Mouse (Mus musculus): ENCODE results near the gene Simc1. TPM values are rescaled to one million over a fixed set of nuclear protein-coding genes. Genes with fewer than 3 reads are reported as not detected.

Gene Simc1
- polyA plus RNA-seq, 1 experiment from 2014 or later = 2.2 TPM

- Histone ChIP-seq H3K36me3 (ENCODE audit: control insufficient read depth, insufficient read depth) (peaks cover 29% of the 10 kb centered on the region), H3K27me3 (replicated peaks; ENCODE audit: control insufficient read depth, insufficient read depth, low read length) (no peaks in the 10 kb centered on the region), H3K9ac (ENCODE audit: low read depth, low read length) (peak overlapping the region; percentile 67), H3K4me3 (ENCODE audit: low read depth, low read length) (peak overlapping the region; percentile 73), H3K27ac (ENCODE audit: low read depth, low read length) (no peak overlapping the region), H3K4me2 (replicated peaks; ENCODE audit: low read depth) (peak overlapping the region; percentile 90), H3K9me3 (ENCODE audit: control insufficient read depth) (no peaks in the 10 kb centered on the region), H3K4me1 (replicated peaks; ENCODE audit: control insufficient read depth, insufficient read depth, low read length) (peaks cover 3% of the 10 kb centered on the region; the same call in 1 of the 2 replicates)
- TF ChIP-seq CTCF (IDR thresholded peaks at IDR 0.05; ENCODE audit: low read depth) = no peak
- ATAC-seq = peak; percentile 12; the same call in 1 of the 2 replicates
- under 1% methylated on average over 24 of the region's 24 CpGs for WGBS
These were observed 85.9 kb downstream of the Simc1 start for GRCm38 (mm10) chr13:54589414-54589995.

- TF ChIP-seq CTCF (IDR thresholded peaks at IDR 0.05; ENCODE audit: low read depth) = no peak
- WGBS = under 1% methylated on average over 51 of the region's 51 CpGs
- H3K4me3 ChIP-seq (ENCODE audit: low read depth, low read length) = peak within 1 kb of the TSS; percentile 73
- peak within 1 kb of the TSS; percentile 90 for H3K4me2 ChIP-seq (replicated peaks; ENCODE audit: low read depth)
- peak within 1 kb of the TSS; percentile 76 for H3K27ac ChIP-seq (ENCODE audit: low read depth, low read length)
- no peaks in the 10 kb centered on the region for H3K27me3 ChIP-seq (replicated peaks; ENCODE audit: control insufficient read depth, insufficient read depth, low read length)
- H3K9me3 ChIP-seq (ENCODE audit: control insufficient read depth) = no peaks in the 10 kb centered on the region
- H3K4me1 ChIP-seq (replicated peaks; ENCODE audit: control insufficient read depth, insufficient read depth, low read length) = peaks cover 3% of the 10 kb centered on the region; the same call in 1 of the 2 replicates
- ATAC-seq = peak; percentile 97
- H3K36me3 ChIP-seq (ENCODE audit: control insufficient read depth, insufficient read depth) = peaks cover 23% of the 10 kb centered on the region
- H3K9ac ChIP-seq (ENCODE audit: low read depth, low read length) = peak within 1 kb of the TSS; percentile 67
These were observed 86.7 kb downstream of the Simc1 start, which contains the start of the genes Nop16 and Higd2a for GRCm38 (mm10) chr13:54589996-54590951. TSS of gene Nop16 (minus strand) at chr13:54590090. TSS of gene Higd2a (plus strand) at chr13:54590207.

- H3K4me3 ChIP-seq (ENCODE audit: low read depth, low read length) = no peak overlapping the region
- H3K4me1 ChIP-seq (replicated peaks; ENCODE audit: control insufficient read depth, insufficient read depth, low read length) = peaks cover 3% of the 10 kb centered on the region; the same call in 1 of the 2 replicates
- H3K9me3 ChIP-seq (ENCODE audit: control insufficient read depth) = no peaks in the 10 kb centered on the region
- ATAC-seq = no peak
- H3K9ac ChIP-seq (ENCODE audit: low read depth, low read length) = no peak overlapping the region
- no peak for TF ChIP-seq CTCF (IDR thresholded peaks at IDR 0.05; ENCODE audit: low read depth)
- H3K4me2 ChIP-seq (replicated peaks; ENCODE audit: low read depth) = peak overlapping the region; percentile 90; the same call in 1 of the 2 replicates
- H3K36me3 ChIP-seq (ENCODE audit: control insufficient read depth, insufficient read depth) = peaks cover 17% of the 10 kb centered on the region; the same call in 1 of the 2 replicates
- WGBS = 90% methylated on average over 8 of the region's 8 CpGs
- H3K27me3 ChIP-seq (replicated peaks; ENCODE audit: control insufficient read depth, insufficient read depth, low read length) = no peaks in the 10 kb centered on the region
- H3K27ac ChIP-seq (ENCODE audit: low read depth, low read length) = no peak overlapping the region
These were observed 88.3 kb downstream of the Simc1 start for GRCm38 (mm10) chr13:54591776-54592356.

- H3K4me3 ChIP-seq (ENCODE audit: low read depth, low read length) = no peak overlapping the region
- H3K36me3 ChIP-seq (ENCODE audit: control insufficient read depth, insufficient read depth) = peaks cover 32% of the 10 kb centered on the region
- ATAC-seq = no peak
- no peaks in the 10 kb centered on the region for H3K9me3 ChIP-seq (ENCODE audit: control insufficient read depth)
- no peak overlapping the region for H3K9ac ChIP-seq (ENCODE audit: low read depth, low read length)
- WGBS = 92% methylated on average over 11 of the region's 11 CpGs
- no peak overlapping the region for H3K4me2 ChIP-seq (replicated peaks; ENCODE audit: low read depth)
- H3K4me1 ChIP-seq (replicated peaks; ENCODE audit: control insufficient read depth, insufficient read depth, low read length) = peaks cover 3% of the 10 kb centered on the region; the same call in 1 of the 2 replicates
- H3K27ac ChIP-seq (ENCODE audit: low read depth, low read length) = no peak overlapping the region
- no peak for TF ChIP-seq CTCF (IDR thresholded peaks at IDR 0.05; ENCODE audit: low read depth)
- no peaks in the 10 kb centered on the region for H3K27me3 ChIP-seq (replicated peaks; ENCODE audit: control insufficient read depth, insufficient read depth, low read length)
These were observed 90.0 kb downstream of the Simc1 start for GRCm38 (mm10) chr13:54593617-54594016.

GRCm38 (mm10) chr13:54596107-54596690, 92.6 kb downstream of the Simc1 start:
- Histone ChIP-seq H3K4me3 (ENCODE audit: low read depth, low read length) (no peak overlapping the region), H3K27me3 (replicated peaks; ENCODE audit: control insufficient read depth, insufficient read depth, low read length) (no peaks in the 10 kb centered on the region), H3K4me2 (replicated peaks; ENCODE audit: low read depth) (no peak overlapping the region), H3K4me1 (replicated peaks; ENCODE audit: control insufficient read depth, insufficient read depth, low read length) (peaks cover 3% of the 10 kb centered on the region; the same call in 1 of the 2 replicates), H3K36me3 (ENCODE audit: control insufficient read depth, insufficient read depth) (peaks cover 39% of the 10 kb centered on the region), H3K27ac (ENCODE audit: low read depth, low read length) (peak overlapping the region; percentile 15), H3K9me3 (ENCODE audit: control insufficient read depth) (no peaks in the 10 kb centered on the region), H3K9ac (ENCODE audit: low read depth, low read length) (no peak overlapping the region)
- ATAC-seq = peak; percentile 62
- TF ChIP-seq CTCF (IDR thresholded peaks at IDR 0.05; ENCODE audit: low read depth) = peak; percentile 42
- 45% methylated on average over 8 of the region's 8 CpGs for WGBS
